Mouse (Mus musculus) cerebellum, adult 2 months (tissue): ENCODE measurements around the gene Tbx1. TPM values are rescaled to one million over a fixed set of nuclear protein-coding genes. Genes with fewer than 3 reads are reported as not detected.

Experiments used
- DNase-seq, 2 experiments: peaks; one replicate each; pipeline ENCODE4 v3.0.0; 2021
- H3K27ac ChIP-seq: fragments of 200-500 bp; 2 replicates; pipeline ENCODE4 v1.5.1; 2012; ENCODE audit warnings: low read length, control low read depth, inconsistent platforms; ENCODE audit not compliant: insufficient read depth
- H3K27me3 ChIP-seq: fragments of 200-500 bp; 2 replicates; pipeline ENCODE4 v1.6.1; 2012; ENCODE audit warnings: inconsistent platforms, mild to moderate bottlenecking, low read length, moderate library complexity; ENCODE audit not compliant: control insufficient read depth, insufficient read depth
- H3K4me1 ChIP-seq: fragments of 200-500 bp; 2 replicates; pipeline ENCODE4 v1.6.1; 2011; ENCODE audit warnings: low read length; ENCODE audit not compliant: control insufficient read depth, insufficient read depth
- H3K4me3 ChIP-seq: fragments of 200-500 bp; replicated peaks from 2 replicates; pipeline ENCODE3; 2011; ENCODE audit warnings: mild to moderate bottlenecking, low read depth, low read length, control low read depth; ENCODE audit not compliant: insufficient read depth
- CTCF ChIP-seq: fragments of 200-500 bp; IDR thresholded peaks from 2 replicates; pipeline ENCODE4 v1.5.1; 2011; ENCODE audit warnings: low read depth, mild to moderate bottlenecking, control low read depth, low read length, moderate library complexity, borderline replicate concordance; ENCODE audit not compliant: insufficient read depth
- POLR2A ChIP-seq: fragments of 200-500 bp; IDR thresholded peaks from 2 replicates; pipeline ENCODE4 v1.6.1; 2011; ENCODE audit warnings: low read length, control low read depth, borderline replicate concordance; ENCODE audit not compliant: insufficient read depth
- WGBS: fragments of 180-500 bp; shearing (Covaris S2); methylation state at CpG from one replicate; pipeline ENCODE4 v1.1.7; 2018; 5-methylcytosine and 5-hydroxymethylcytosine counted together
- polyA plus RNA-seq: library from polyadenylated mRNA; depleted of rRNA; stranded (reverse); fragments of >200 nt; gene quantifications from 2 replicates; pipeline ENCODE4 v1.2.3, GENCODE M21; 2012

Tbx1 gene
- polyA plus RNA-seq, 1 experiment, result 3.0 TPM

DNA sequence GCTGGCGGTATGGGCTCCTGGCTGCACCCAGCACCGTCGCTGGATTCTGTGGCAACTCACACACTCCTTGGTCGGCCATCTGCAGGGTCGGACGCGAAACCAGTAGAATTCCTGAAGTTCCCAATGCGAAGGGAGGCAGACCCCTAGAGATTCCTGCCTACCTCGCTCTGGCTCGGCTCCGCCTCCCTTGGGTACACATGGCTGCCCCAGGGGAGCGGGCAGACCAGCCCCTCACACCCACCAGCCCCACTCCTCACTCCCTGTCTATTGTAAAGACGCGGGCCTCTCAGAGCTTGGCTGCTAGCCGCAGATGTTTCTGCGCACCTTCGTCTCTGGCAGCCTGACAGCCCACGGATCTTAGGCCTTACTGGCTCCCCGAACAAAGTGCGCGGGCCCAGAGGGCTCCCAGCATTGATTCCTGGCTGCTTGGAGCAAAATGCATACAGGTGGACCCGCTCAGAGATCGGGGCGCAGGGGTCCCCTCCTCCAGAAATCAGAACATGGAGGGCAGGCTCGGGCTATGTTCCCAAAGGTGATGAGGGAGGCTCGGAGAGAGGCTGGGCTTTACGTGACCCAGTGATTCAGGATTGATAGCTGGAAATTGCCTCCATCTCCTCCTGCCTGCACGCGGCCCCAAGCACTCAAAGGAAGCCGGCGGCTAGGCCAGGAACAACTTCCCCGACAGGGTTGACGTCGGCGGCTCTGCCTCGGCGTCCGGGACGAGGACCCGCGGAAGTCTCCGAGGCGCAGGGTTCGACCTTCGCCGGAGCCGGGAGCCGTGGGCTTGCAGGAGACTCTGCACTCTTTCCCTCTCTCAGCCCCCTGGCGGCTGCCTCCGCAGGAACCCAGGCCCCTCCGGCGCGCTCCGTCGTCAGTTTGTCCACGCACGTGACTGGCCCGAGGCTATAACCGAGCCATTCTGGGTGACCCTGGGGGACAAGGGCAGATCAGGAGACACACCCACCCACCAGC, 862 bp upstream of the Tbx1 start:
- Histone ChIP-seq H3K4me3 (no peak overlapping the region), H3K4me1 (no peaks in the 10 kb centered on the region), H3K27ac (no peak overlapping the region), H3K27me3 (peaks cover 5% of the 10 kb centered on the region; the same call in 1 of the 2 replicates)
- TF ChIP-seq CTCF (no peak), POLR2A (no peak)
- no peak for DNase-seq
- WGBS, result 3% methylated on average over 59 of the region's 59 CpGs

DNA sequence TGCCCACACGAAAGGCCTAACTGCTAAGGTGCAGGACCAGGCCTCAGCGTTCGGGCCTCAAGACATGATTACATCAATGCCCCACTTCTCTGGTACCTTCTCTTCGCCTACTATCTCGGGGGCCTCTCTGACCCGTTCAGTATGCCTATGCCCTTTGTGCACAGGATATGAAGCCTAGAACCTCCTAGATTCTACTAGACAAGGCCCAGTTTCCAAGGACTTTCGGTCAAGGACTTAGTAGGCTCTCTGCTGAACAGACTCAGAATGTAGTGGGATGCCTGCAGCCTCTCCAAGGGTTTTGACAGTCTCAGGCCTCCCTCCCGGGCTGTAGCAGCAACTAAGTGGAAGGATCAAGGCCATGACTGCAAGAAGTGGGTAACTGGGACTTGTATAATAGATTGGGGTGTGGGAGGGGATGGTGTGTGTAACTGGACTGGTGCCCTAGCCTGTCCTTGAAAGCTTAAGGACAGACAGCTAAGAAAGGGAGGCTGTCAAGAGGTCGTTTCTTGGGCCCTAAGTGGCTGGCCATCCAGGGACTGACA, 1.3 kb downstream of the Tbx1 start:
- WGBS, result 65% methylated on average over 9 of the region's 9 CpGs
- H3K4me3 ChIP-seq, result no peak overlapping the region
- no peak for DNase-seq
- H3K27ac ChIP-seq, result no peak overlapping the region
- TF ChIP-seq POLR2A (no peak), CTCF (no peak)
- H3K4me1 ChIP-seq, result no peaks in the 10 kb centered on the region
- H3K27me3 ChIP-seq, result peaks cover 8% of the 10 kb centered on the region; the same call in 1 of the 2 replicates

DNA sequence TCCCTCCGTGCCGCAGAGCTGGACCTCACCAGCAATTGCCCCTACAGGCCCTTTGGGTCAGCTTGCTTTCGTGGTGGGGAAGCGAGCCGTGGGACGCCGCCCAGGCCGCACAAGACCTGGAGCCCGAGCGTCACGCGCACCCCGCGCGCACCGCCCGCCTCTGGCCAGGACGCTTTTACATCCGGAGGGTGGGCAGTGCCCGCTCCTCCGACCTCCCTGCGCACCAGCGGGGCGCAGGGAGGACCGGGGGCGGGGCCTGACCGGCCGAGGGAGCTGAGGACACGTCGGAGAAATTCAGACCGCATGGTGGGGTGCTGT, 1.8 kb downstream of the Tbx1 start:
- peaks cover 8% of the 10 kb centered on the region; the same call in 1 of the 2 replicates for H3K27me3 ChIP-seq
- WGBS, result 14% methylated on average over 31 of the region's 31 CpGs
- no peak overlapping the region for H3K27ac ChIP-seq
- H3K4me1 ChIP-seq, result no peaks in the 10 kb centered on the region
- DNase-seq, result no peak
- no peak for TF ChIP-seq POLR2A
- no peak for TF ChIP-seq CTCF
- no peak overlapping the region for H3K4me3 ChIP-seq

DNA sequence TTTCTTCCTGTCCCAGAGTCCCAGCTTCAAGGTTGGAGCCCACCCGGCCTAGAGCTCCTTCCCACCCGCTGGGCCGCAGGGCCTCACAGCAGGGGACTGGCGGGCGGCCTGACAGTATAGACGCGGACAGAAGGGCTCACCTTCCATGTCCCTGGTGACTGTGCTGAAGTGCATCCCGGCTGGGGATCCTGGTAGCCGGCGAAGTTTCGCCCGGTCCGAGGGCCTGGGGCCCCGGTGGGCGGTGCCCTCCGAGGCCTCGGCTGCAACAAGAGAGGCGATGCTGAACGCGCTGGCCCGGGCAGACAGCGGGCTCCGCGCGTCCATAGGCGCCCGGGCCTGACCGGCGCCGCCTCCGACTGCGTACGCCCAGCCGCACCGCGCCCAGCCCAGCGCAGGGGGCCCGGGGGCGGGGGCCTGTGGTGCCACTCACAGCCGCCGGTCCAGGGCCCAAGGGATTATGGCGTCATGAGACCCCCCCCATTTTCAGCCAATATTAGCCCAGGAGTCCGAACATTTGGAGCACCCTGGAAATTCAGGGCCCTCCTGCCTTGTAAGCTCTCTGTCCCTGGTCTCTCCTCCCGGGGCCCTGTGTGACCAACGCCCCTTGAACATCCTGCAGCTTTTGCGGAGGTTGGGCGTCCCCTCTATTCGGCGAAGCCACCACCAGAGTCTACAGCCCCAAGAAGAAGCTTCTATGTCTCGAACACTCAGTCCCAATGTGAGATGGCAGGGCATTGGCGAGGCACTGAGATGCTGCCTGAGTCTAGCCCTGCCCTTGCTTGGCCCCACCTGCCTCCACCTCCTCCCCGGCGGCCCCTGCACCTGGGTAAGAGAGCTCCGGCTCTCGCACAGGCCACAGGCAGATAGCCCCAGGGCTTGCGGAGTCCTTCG, 2.4 kb downstream of the Tbx1 start:
- TF ChIP-seq CTCF, result no peak
- no peak for TF ChIP-seq POLR2A
- Histone ChIP-seq H3K27ac (no peak overlapping the region), H3K4me1 (no peaks in the 10 kb centered on the region), H3K4me3 (no peak overlapping the region), H3K27me3 (peaks cover 8% of the 10 kb centered on the region; the same call in 1 of the 2 replicates)
- no peak for DNase-seq
- WGBS, result 3% methylated on average over 57 of the region's 57 CpGs

GRCm38 (mm10) chr16:18586906-18587546, 3.4 kb downstream of the Tbx1 start:
- Histone ChIP-seq H3K4me3 (peak overlapping the region; percentile 31), H3K27ac (no peak overlapping the region), H3K27me3 (peaks cover 8% of the 10 kb centered on the region; the same call in 1 of the 2 replicates), H3K4me1 (no peaks in the 10 kb centered on the region)
- WGBS, result 3% methylated on average over 47 of the region's 62 CpGs
- no peak for TF ChIP-seq CTCF
- TF ChIP-seq POLR2A, result no peak
- no peak for DNase-seq

GRCm38 (mm10) chr16:18586076-18586905, 4.2 kb downstream of the Tbx1 start:
- DNase-seq, result no peak
- WGBS, result 4% methylated on average over 83 of the region's 83 CpGs
- H3K27ac ChIP-seq, result no peak overlapping the region
- H3K27me3 ChIP-seq, result peaks cover 10% of the 10 kb centered on the region; the same call in 1 of the 2 replicates
- no peak for TF ChIP-seq CTCF
- H3K4me3 ChIP-seq, result peak overlapping the region; percentile 31
- H3K4me1 ChIP-seq, result no peaks in the 10 kb centered on the region

- no peak overlapping the region for H3K4me3 ChIP-seq
- no peak overlapping the region for H3K27ac ChIP-seq
- H3K27me3 ChIP-seq, result peaks cover 10% of the 10 kb centered on the region; the same call in 1 of the 2 replicates
- no peak for DNase-seq
- no peak for TF ChIP-seq POLR2A
- no peak for TF ChIP-seq CTCF
- no peaks in the 10 kb centered on the region for H3K4me1 ChIP-seq
- WGBS, result 40% methylated on average over 10 of the region's 10 CpGs
Observed at GRCm38 (mm10) chr16:18585676-18586075, 4.8 kb downstream of the Tbx1 start.
